Mouse (Mus musculus) neutrophil, adult 5-6 weeks (primary cell): ENCODE results near the gene Wee1. TPM values are rescaled to one million over a fixed set of nuclear protein-coding genes. Genes with fewer than 3 reads are reported as not detected.

Experiments used
- ATAC-seq: fragments of 151-379, 151-347 bp; 2 replicates; pipeline ENCODE4 v1.8.0; 2017; ENCODE audit warnings: mild to moderate bottlenecking, moderate TSS enrichment; ENCODE audit not compliant: insufficient number of reproducible peaks, poor library complexity, low FRiP score, severe bottlenecking; ENCODE audit errors: extremely low read depth
- total RNA-seq: library from RNA; stranded (forward); fragments of 200-1000 nt; gene quantifications from 2 replicates; pipeline ENCODE4 v1.2.3, GENCODE M21; 2017

The Wee1 gene
- total RNA-seq, 1 experiment from 2014 or later: 1.4 TPM

DNA sequence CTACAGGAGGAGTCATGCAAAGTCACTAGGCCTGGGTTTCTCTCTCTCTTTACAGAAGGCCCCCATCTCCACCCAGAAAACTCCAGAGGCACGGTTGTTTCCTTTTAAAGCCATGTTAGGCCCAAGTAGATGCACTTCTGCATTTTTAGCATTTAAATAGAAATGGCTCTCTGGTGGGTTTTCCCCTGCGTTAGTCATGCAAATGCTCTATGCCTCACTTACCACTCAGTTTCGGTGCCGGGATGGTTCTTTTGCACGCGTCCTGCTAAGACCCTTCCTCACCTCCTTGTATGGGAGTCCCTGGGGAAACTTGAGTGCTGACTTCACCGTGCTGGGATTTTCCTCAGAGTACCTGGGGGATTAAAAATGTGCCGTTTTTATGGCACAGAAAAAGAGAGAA lies 44.4 kb downstream of the Wee1 start:
- peak; percentile 67 for ATAC-seq

DNA sequence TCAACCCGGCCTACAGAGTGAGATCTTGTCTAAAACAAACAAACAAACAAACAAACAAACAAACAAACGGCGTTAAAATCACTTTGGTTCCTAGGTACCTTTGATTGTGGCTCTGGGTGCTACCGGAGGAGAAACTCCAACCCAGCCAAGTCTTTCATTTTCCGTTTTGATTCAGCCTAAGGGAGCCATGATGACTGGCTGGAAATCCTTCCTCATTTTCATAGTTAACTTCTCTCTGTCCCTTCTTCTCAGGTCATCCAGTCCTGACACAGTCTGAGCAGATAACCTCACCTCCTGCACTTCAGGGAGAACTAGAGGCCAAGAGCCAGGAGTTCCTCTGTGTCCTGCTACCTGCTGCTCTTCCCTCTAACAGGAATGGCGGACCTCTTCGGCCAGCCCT lies 57.4 kb downstream of the Wee1 start:
- no peak for ATAC-seq

DNA sequence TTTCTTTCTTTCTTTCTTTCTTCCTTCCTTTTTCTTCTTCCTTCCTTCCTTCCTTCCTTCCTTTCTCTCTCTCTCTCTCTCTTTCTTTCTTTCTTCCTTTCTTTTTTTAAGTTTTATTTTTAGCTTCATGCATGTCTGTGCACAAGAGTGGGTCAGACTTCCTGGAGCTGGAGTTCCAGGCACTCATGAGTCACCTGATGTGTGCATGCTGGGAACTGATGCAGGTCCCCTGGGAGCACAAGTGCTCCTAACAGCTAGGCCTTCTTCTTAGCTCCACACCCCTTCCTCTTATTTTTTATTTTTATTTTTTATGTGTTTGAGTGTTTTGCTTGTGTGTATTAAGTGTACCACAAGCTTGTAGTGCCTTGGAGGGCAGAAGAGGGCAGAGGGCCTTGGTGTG lies 58.8 kb downstream of the Wee1 start:
- no peak for ATAC-seq

DNA sequence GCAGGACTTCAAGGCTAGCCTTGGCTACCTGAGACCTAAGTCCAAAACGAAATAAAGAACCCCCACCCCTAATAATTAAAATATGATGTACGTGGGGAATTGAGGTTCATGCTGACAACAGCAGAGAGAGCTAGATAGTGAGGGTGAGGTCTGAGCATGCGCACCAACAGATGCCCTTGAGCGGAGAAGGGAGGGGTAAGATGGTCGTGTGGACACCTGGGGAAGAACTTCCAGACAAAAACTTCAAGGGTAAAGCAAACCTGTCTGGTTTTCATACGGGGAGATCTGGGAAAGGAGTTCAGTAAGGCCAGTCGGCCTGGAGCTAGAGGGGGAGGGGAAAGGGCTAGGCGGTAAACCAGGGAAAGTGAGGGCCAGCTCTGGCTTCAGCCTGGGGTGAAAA lies 59.6 kb downstream of the Wee1 start:
- ATAC-seq: no peak

DNA sequence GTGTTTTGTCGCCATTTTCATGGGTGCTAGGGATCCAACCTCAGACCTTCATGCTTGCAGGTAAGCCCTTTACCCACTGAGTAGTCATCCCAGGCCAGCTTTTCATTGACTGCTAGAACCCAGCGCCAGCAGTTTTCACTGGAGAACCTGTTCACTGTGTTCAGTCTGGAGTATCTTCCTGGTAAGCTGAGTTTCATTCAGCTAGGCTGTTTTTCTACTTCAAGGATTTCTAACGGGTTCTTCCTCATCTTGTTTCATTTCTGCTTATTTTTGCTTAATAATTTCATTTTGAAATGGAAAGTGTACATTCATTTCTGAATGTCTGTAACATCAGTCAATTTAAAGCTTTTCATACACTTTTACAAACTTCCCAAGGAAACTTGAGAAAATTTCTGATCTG lies 62.8 kb downstream of the Wee1 start:
- ATAC-seq: 0 out of 2 replicates have a peak, but pooled peaks have one; percentile 9

DNA sequence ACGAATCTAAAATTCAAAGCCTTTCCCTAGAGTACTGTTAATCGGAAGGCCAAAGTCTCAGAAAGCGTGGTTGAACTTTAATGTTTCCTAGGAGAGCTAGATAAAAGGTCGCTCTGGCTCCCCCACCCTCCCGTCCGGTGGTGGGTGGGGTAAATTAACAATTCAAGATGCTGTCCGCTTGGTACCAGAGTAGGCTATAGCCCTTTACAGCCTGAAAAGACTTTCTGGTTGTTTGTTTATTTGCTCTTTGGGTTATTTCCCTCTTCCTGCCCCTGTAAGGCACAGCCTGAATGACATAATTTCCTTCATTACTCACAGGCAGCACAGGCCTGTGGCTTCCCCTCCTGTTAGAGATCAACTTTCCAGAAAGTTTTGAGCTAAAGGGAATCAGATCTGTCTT lies 68.1 kb downstream of the Wee1 start:
- ATAC-seq: no peak

Other genes with a start within 250 kb of the Wee1 start
- 181 and 184 TPM in 2 replicates for gene Dennd5a, start 161.6 kb upstream of the Wee1 start, total RNA-seq
- 60.0 and 64.2 TPM in 2 replicates for gene Tmem41b, start 135.1 kb upstream of the Wee1 start, total RNA-seq
- gene Ipo7, start 103.8 kb upstream of the Wee1 start, total RNA-seq: 92.3 and 103 TPM in 2 replicates
- 54.1 and 66.2 TPM in 2 replicates for gene Zfp143, start 60.8 kb upstream of the Wee1 start, total RNA-seq
- gene Swap70, start 99.7 kb downstream of the Wee1 start, total RNA-seq: 343 and 346 TPM in 2 replicates